Mouse (Mus musculus) cerebellum, postnatal 36 days (tissue): ENCODE data around the gene Defb15.
A peak's percentile ranks its signal among the peaks of the same experiment; 100 is the strongest.
"Not testable (repeated sequence)": the region's sequence is repeated elsewhere in the genome, so short reads cannot be mapped to it uniquely, and the experiment has no call there.

ENCODE experiments used
- DNase-seq, 2 experiments: peaks; one replicate each; pipeline ENCODE4 v3.0.0; 2021 to 2022; ENCODE audit warnings: mixed read lengths in 2 of 2

Defb15 gene

DNA sequence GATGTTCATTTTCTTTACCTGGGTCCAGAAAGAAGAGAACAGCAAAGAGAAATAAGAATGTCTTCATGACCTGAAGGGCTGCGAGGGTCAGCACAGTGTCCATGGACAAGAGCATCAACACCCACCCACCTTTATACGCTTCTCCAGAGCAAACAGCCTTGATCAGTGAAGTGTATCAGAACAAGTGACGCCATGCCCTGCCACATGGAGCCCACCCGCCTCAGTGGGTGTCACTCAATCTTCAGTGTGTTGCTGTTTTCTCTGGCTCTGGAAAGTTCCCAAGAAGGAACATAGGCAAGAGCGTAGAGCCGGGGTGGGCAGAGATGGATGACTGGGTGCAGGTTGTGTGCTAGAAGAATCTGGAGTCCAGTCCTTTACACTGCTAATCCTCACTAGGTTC lies at the start of gene Defb15:
Gene Defb15, minus strand, starts transcription at position 101 of the 400 bp plus-strand sequence.
- DNase-seq, result no peak

DNA sequence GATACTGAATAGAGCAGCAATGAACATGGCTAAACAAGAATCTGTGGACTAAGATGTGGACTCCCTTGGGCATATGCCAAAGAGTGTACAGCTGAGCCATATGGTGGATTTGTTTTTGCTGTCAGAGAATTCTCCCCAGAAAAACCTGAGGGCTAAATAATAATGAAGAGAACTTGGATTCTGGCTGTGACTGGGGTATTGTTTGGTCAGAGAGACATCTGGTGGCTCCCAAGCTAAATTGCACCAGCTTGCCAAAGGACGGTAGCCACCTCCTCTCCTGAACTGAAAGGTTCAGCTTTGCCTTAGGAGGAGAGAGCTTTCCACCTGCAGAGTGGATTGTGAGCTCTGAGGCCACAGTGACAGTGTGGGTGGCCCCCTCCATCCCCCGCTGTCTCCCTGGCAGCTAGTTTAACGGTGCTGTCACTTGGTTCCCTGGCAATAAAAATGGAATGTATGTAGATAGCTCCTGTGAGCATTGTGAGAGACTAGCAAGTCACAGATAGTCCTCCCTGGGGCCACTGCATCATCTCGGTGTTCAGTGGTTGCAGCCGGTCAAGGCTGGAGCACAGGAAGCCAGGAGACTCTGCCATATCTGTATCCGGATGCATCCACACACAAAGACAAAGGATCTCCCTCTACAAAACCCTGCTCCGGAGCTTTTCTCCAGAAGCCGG lies 49.3 kb upstream of the Defb15 start:
- peak; percentile 8 to 9 for DNase-seq

DNA sequence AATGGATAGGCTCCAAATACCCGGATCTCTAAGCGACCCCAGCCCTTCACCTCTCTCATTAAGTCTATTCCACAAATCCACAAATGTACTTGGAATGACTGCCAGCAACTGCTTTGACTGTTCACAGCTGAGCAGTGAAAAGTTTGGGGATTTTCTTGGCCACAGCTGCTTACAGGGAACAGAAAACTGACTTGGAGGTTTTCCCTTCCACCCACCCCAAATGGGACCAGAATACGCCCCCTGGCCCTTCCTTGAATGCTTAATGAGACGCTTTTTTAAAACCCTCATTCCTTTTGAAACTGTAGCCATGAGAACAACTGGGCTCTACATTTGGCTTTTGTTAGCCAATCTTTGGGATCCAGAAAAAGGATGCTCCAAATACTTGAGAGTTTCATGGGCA lies 45.7 kb upstream of the Defb15 start:
- DNase-seq, result no peak

DNA sequence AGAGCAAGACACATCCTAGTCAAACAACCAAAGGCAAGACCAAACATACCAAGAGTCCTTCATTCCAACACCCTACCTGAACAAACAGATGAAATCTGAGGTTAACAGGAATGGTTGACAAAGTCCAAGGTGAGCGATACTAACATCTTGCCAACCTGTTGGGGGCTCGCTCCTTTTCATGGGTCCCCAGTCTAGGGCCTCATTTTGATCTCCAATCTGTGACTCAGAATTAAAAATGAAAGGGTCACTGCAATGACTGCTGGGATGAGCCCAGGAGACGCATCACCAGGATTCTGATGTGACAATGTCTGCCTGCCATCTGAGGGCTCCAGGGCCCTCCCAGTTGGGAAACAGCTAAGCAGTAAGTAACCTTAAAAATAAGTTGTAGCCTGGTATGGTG lies 37.0 kb upstream of the Defb15 start, which contains the start of gene Ccdc70:
Gene Ccdc70, plus strand, starts transcription at position 301 of the 400 bp plus-strand sequence.
- DNase-seq, result no peak

DNA sequence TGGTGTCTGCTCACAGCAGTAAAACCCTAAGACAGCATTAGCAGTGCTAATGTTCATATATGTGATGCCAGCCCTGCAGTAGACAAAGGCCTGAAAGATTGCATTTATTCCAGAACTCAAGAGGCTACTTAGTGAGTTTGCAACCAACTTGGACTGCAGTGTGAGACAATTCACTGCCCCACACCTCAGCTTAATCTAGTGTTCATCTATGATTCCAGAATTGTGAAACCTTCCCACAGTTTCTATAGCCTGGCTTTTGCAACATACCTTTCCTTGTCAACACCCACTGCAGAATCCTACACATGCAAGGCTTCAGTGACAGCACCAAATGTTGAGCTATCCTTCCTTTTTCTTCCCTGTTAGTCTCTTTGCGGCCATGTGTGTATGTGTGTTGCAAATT lies 34.1 kb upstream of the Defb15 start:
- no peak for DNase-seq

DNA sequence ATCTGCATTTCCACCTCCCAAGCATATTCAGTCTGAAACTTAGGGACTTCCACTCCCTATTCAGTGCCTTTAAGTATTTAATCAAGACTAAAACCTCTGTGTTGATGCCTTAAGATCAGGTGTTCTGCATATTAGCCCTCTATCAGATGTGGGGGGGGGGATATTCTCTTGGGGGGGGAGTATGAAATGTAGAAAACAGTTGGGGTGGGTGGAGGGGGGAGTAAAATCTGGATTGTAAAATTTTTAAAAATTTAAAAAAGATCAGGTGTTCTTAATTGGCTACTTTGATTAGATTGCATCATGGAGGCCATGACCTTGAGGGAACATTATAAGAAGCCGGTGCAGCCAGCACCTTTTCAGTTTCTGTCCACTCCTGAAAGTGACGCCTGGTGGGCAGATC lies 25.9 kb upstream of the Defb15 start, which contains the start of gene Fam90a1a:
Gene Fam90a1a, plus strand, starts transcription at position 301 of the 400 bp plus-strand sequence.
- no peak for DNase-seq

DNA sequence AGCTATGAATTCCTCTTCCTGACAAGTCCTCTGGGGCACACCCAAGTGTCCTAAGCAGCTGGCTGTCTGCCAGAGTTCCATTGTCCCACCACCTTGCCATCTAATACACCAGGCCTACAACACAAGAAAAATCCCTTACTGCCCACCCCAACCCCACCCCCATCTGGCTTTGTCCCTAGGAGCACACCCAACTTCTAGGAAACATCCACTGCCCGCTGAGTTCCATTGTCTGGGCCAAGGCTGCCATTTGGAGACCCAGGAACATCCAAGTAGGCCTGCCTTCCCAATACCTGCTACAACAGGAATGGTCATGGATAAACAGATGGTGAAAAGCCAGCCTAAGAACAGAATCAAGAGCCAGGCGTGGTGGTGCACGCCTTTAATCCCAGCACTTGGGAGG lies 23.8 kb upstream of the Defb15 start:
- no peak for DNase-seq

DNA sequence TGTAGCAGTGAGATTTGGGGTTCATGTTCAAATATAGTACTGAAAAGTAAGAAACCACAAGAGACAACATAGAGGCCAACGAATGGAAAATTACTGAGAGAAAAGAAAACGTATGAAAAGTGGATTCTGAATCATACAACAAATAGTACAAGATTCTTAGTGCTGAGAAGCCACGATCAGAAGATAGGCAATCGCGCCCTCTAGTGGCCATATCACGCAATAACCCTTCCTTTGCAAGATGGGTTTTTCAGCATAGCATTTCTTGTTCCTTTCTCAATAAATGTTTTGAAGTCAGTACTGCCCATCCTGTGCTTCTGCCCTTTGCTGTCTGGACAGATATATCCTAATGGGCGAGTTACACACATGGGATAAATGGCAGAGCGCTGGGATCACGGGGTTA lies 22.8 kb upstream of the Defb15 start:
- DNase-seq, result peak; percentile 27 to 38

DNA sequence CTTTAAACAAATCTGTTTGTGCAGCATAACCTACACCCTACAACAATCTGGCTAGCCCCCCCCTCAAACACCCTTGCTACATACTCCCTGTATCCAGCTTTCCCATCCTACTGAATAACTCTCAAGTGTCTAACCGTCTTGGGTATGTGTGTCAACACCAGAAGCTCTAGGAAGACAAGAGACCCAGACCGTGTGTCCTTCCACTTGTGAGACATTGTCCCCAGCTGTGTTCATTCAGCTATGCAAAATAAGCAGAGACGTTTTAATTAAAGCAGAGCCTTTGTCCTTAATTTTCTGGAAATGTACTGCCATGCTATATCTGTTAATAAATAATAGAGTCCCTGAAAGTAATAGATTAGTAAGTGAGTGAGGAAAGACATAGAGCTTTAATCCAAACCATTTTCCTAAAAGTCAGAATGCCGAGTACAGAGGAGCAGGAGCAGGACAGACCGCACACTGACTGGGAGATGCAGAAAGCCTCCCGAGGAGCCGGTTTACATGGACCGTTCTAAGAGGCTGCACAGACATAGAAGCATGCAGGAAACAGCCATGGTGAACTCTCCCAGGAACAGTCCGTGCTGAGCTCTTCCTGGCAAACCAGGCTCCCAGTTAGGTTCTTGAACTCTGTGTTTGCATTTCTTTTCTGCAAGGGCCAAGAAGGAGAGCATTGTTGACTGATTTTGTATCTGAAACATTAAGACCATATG lies 15.0 kb upstream of the Defb15 start:
- no peak for DNase-seq

DNA sequence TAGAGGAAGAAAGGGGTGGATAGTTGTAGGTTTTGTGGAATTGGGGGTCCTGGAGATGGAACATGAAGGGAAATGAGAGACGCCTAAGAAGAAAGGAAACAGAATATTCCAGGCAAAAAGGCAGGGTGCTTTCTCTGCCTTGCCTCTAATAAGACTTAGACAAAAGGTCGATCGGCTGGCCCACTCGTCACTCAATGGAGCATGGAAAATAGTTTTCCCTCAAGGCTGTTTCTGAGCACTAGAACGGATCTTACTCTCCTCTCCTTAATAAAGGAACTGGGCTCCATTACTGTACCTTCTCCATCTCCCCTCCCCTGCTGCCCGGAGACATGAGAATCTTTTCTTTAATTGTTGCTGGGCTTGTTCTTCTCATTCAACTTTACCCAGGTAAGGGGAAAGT lies 14.0 kb upstream of the Defb15 start, which contains the start of gene Defb13:
Gene Defb13, plus strand, starts transcription at position 301 of the 400 bp plus-strand sequence.
- DNase-seq, result no peak

DNA sequence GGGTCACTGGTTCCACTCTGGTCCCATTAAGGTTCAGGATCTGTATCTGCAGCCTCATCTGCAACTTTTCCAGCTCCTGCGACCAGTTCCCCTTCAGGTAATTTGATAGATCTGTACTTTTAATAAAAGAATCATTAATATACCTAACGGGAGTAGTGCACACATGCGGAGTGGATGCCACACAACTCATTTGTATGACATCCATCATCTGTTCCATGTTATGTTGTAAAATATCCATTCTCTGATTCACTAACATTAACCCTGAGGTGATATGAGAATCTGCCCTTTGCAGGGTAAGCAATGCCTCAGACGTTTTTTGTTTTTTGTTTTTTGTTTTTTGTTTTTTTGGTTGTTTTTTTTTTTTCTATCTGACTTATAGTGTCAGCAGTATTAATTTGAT lies 5.5 kb upstream of the Defb15 start, which contains the start of gene Defb35:
Gene Defb35, plus strand, starts transcription at position 301 of the 400 bp plus-strand sequence.
- DNase-seq, result not testable (repeated sequence)

DNA sequence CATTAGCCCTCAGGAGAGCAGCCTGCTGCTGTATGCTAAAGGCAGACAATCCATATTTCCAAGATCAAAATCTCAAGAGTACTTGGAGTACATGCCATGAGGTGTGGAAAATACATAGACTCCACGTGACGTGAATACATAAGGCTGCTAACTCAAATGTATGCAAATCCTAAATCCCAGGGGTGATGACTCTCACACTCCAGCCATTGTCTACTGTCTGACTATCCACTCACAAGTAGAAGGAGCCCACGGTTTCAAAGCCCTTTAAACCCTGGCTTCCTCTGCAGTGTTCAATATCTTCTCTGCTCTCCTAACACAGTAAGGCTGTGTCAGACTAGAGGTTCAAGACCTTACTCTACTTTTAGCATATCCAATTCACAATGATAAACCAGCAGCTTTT lies 1.8 kb downstream of the Defb15 start:
- not testable (repeated sequence) for DNase-seq

DNA sequence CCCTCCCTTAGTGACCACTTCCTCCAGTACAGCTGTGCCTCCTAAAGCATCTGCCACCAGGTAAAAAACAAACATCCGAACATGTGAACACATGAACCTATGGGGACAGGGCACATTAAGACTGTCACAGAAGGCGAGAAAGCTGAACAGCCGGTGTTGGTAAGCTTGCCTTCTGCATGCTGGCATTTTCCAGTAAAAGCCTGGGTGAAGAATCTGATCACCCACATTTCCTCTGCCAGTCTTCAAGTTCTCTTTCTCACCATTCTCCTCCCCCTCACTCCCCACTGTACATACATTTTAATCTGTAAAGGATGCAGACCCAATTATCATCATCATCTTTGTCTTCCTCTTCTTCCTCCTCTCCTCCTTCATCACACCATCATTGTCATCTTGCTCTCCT lies 16.9 kb downstream of the Defb15 start:
- DNase-seq, result no peak

DNA sequence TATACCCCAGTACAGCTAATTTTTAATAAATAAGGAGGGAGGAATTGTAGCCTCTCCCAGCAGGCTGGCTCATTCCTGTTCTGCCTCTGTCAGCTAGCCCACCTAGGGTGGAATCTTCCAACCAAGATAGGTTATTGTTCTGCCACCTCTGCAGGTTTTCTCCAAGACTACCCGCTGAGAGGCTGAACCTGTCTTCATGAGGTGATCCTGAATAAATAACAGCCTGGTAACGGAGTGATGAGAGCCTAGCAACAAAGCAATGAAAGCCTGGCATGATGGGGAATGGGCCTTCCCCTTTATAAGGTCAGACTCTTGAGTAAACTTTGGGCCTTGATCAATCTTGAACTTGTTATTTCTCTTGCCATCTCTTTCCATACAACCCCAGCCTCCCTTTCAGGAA lies 20.0 kb downstream of the Defb15 start:
- no peak for DNase-seq

DNA sequence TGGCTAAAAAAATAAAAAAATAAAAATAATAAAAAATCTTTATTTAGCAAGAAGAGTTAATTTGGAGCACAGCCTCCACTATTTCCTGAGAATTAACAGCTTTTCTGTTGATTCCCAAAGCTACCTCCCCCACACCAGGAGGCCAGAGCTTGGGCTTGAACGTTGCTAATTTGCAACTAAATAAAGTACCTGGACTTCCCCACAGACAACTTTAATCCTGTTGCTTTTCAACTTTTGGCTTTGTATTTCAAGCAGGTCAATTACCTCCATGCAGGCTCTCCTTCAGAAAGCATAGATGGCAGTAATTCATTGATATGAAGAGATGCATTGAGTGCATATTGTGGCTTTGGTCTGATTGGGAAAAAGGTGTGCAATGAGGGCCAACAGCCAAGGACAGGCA lies 20.6 kb downstream of the Defb15 start:
- DNase-seq, result no peak

DNA sequence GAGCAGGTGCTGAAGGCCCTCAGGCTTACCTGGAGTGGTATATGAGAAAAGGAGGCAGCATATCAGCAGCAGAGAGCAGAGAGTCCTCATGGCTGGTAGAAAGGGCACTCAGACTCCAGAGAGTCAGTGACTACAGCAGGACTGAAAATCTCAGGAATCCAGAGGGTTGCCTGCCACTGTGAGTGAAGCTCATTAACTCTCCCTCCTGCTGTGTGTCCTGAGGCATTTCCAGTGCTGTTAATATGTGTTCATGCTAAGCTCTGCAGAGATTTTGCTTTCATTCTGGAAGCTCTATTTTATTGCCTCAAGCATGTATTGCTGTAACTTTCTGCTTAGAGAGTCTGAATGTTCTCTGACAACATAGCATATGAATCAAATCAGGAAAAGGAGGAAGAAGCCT lies 26.2 kb downstream of the Defb15 start, which contains the start of gene Defb11:
Gene Defb11, minus strand, starts transcription at position 123 of the 400 bp plus-strand sequence.
- DNase-seq, result not testable (repeated sequence)

DNA sequence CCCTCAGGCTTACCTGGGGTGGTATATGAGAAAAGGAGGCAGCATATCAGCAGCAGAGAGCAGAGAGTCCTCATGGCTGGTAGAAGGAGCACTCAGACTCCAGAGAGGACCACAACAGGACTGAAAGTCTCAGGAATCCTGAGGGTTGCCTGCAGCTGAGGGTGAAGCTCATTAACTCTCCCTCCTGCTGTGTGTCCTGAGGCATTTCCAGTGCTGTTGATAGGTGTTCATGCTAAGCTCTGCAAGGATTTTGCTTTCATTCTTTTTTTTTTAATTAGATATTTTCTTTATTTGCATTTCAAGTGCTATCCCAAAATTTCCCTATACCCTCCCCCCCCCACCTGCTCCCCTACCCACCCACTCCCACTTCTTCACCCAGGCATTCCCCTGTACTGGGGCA lies 47.2 kb downstream of the Defb15 start, which contains the start of gene Defb9:
Gene Defb9, minus strand, starts transcription at position 101 of the 400 bp plus-strand sequence.
- not testable (repeated sequence) for DNase-seq
